Mouse (Mus musculus): Measurements from ENCODE around the gene Tchhl1.
A peak's percentile ranks its signal among the peaks of the same experiment; 100 is the strongest.

- no peak for TF ChIP-seq EP300 (IDR thresholded peaks at IDR 0.05; ENCODE audit: low read depth)
- peak; percentile 9; the same call in 1 of the 2 replicates for TF ChIP-seq CTCF (IDR thresholded peaks at IDR 0.05; ENCODE audit: low read depth)
Observed at GRCm38 (mm10) chr3:93520330-93521193, 52.0 kb downstream of the Tchhl1 start, which contains the start of gene S100a11.

Data from heart, postnatal 0 days (tissue).